Mouse (Mus musculus): ENCODE measurements around the gene Gm2075. TPM values are rescaled to one million over a fixed set of nuclear protein-coding genes. Genes with fewer than 3 reads are reported as not detected.
"Not testable (repeated sequence)": the region's sequence is repeated elsewhere in the genome, so short reads cannot be mapped to it uniquely, and the experiment has no call there.

The Gm2075 gene
- polyA plus RNA-seq (2012; rRNA removed), result not detected in 2 replicates

DNA sequence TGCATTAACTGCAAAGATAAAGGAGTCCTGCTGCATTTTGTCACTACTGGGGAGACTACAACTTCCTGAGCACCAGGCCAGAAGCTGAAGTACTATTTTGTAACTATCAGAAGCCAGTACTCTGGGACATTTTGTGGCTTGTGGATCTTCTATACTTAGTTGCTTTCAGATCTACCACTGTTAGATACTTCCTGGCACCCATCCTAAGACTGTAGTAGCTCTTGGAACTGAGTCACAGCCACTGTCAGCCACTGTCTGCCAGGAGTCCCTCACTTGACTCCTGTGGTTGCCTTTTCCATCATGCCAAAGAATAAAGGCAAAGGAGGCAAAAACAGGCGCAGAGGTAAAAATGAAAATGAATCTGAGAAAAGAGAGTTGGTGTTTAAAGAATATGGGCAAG is at the start of gene Gm2075:
Gene Gm2075 (plus strand): TSS at position 301 of the 400 bp plus-strand sequence.
- WGBS, result 100% methylated on average over 1 of the region's 1 CpGs
- not testable (repeated sequence) for DNase-seq (ENCODE audit: low read depth, low spot score)

DNA sequence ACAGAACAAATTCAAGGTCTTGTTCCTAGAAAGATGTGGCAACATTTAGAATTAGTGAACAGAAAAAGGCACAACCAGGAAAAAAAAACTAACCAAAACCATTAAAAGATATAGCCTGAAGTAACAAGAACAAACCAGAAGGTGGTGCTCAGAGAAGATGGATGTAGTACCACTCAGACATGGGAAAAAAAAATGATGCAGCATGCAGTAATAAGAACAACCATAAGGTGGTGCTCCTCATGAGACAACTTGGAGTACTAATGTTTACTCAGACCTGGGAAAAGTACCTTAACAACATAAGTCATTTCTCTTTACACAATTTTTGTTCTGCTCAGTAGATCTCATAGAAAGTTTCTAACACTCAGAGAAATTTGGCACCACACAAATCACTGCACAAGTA is 27.6 kb upstream of the Gm2075 start:
- not testable (repeated sequence) for DNase-seq (ENCODE audit: low read depth, low spot score)

DNA sequence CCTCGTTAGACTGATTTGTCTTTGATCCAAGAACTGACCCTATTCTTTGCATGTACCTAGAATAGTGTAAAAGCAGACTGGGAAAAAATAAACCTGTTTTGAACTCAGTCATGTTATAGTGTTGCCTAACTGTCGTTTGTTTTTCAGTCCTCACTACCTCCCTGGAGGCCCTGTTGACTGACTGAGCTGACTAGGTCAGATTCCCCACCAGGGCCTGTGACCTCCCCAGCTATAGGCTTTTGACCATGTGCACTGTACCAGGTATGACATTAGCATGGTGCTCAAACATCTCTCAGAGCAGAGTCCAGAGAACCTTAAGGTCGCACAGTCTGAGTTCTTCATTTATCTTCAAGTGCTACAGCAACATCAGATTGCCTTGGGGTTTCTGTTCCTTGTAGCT is 7.5 kb upstream of the Gm2075 start:
- 53% methylated on average over 3 of the region's 3 CpGs for WGBS
- not testable (repeated sequence) for DNase-seq (ENCODE audit: low read depth, low spot score)

DNA sequence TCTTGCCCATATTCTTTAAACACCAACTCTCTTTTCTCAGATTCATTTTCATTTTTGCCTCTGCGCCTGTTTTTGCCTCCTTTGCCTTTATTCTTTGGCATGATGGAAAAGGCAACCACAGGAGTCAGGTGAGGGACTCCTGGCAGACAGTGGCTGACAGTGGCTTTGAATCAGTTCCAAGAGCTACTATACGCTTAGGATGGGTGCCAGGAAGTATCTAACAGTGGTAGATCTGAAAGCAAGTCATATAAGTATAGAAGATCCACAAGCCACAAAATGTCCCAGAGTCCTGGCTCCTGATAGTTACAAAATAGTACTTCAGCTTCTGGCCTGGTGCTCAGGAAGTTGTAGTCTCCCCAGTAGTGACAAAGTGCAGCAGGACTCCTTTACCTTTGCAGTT is 7.0 kb downstream of the Gm2075 start, which contains the start of gene Gm6803:
Gene Gm6803 (minus strand): TSS at position 101 of the 400 bp plus-strand sequence.
- not testable (repeated sequence) for DNase-seq (ENCODE audit: low read depth, low spot score)
- WGBS, result 69% methylated on average over 2 of the region's 2 CpGs

DNA sequence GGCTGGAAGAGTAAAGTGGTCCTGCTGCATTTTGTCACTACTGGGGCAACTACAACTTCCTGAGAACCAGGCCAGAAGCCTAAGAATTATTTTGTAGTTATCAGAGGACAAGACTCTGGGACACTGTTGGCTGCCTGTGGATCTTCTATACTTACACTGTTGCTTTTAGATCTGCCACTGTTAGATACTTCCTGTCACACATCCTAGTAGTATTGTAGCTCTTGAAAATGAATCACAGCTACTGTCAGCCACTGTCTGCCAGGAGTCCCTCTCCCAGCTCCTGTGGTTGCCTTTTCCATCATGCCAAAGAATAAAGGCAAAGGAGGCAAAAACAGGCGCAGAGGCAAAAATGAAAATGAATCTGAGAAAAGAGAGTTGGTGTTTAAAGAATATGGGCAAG is 15.1 kb downstream of the Gm2075 start, which contains the start of gene Gm2056:
Gene Gm2056 (plus strand): TSS at position 301 of the 400 bp plus-strand sequence.
- WGBS, result 81% methylated on average over 1 of the region's 1 CpGs
- DNase-seq (ENCODE audit: low read depth, low spot score), result not testable (repeated sequence)

DNA sequence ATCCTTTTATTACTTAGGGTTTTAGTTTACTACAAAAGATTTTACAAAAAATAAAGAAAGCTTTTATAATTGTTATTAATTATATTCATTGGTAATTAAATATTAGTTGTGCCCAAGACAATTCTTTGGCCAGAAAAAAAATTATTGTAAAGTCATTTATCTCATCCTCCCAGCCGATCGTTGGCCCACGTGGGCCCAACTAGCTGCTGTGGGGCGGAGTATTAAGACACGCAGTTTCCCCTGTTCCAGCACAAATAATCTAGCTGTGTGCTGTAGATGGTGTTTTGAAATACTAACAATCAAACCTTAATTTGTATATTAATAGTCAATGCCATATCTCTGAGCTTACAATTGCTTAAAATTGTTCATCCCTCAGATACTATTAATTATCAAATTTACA is 20.6 kb downstream of the Gm2075 start:
- WGBS, result 94% methylated on average over 5 of the region's 5 CpGs
- not testable (repeated sequence) for DNase-seq (ENCODE audit: low read depth, low spot score)

DNA sequence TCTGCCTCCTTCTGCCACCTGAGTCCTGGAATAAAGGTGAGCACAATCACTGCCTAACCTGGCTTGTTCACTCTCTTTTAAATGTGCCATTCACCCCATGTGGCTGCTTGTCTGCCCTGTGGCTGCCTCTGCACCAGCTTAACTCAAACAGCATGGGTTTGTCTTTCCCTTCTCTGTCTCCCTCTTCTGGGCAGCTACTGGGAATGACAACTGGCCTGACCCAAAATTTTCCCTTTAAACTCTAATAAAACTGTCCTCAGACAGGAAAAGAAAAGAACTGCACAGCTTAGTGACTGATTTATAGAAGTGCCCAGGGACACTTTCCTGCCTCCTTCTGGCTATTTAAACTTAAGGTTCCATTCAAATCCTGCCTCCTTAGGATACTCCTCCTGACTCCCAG is 27.4 kb downstream of the Gm2075 start:
- DNase-seq (ENCODE audit: low read depth, low spot score), result not testable (repeated sequence)

DNA sequence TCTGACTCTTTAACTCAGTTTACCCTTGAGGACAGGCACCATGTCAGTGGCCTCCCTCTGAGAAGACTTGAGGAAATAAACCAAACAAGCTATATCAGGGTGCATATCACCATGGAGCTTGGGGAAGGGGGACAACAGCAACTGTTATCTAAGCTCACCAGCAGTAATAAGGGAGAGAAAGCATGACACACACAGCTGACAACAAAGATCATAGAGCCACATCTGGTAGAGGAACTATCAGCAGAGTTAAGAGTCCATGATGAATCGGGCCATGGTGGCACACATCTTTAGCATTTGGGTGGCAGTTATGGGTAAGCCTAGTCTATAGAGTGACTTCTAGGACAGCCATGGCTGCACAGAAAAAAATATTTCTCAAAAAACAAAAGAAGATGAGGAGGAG is 28.1 kb downstream of the Gm2075 start:
- not testable (repeated sequence) for DNase-seq (ENCODE audit: low read depth, low spot score)
- WGBS, result 89% methylated on average over 1 of the region's 1 CpGs

DNA sequence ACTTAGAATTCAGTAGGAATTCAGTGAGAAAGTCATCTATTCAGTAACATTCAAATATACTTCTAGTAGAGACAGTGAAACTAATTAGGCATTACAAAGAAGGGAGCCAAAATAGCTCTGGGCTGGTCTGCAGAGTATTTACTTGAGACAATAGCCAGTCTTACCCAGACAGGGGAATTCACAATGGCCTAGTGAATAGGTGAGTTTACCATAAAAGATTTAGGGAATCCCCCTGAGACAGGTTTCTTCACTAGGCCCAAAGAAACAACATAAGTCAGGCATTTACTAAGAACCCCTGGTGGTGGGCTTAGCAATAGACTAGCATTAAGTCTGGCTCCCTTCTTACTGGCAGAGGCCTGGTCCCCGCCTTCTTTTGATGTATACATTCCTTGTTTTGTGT is 33.6 kb downstream of the Gm2075 start:
- not testable (repeated sequence) for DNase-seq (ENCODE audit: low read depth, low spot score)
- 65% methylated on average over 1 of the region's 1 CpGs for WGBS

Other genes with a start within 250 kb of the Gm2075 start
- not detected in 2 replicates for gene Gm21319, start 236.1 kb upstream of the Gm2075 start, polyA plus RNA-seq (2012; rRNA removed)
- gene Gm21936, start 216.3 kb upstream of the Gm2075 start, polyA plus RNA-seq (2012; rRNA removed), result not detected in 2 replicates
- gene BB287469, start 195.3 kb upstream of the Gm2075 start, polyA plus RNA-seq (2012; rRNA removed), result not detected in 2 replicates
- gene Gm2001, start 169.5 kb upstream of the Gm2075 start, polyA plus RNA-seq (2012; rRNA removed), result not detected in 2 replicates
- not detected in 2 replicates for gene Gm2016, start 137.8 kb upstream of the Gm2075 start, polyA plus RNA-seq (2012; rRNA removed)
- not detected in 2 replicates for gene Gm2022, start 116.5 kb upstream of the Gm2075 start, polyA plus RNA-seq (2012; rRNA removed)
- gene Gm2035, start 92.0 kb upstream of the Gm2075 start, polyA plus RNA-seq (2012; rRNA removed), result not detected in 2 replicates
- gene Gm2042, start 57.8 kb upstream of the Gm2075 start, polyA plus RNA-seq (2012; rRNA removed), result not detected in 2 replicates
- not detected in 2 replicates for gene Gm6803, start 6.9 kb downstream of the Gm2075 start, polyA plus RNA-seq (2012; rRNA removed)
- gene Gm2056, start 15.2 kb downstream of the Gm2075 start, polyA plus RNA-seq (2012; rRNA removed), result not detected in 2 replicates
- gene Gm16368, start 71.8 kb downstream of the Gm2075 start, polyA plus RNA-seq (2012; rRNA removed), result not detected in 2 replicates
- not detected in 2 replicates for gene Gm10436, start 170.3 kb downstream of the Gm2075 start, polyA plus RNA-seq (2012; rRNA removed)
- not detected in 2 replicates for gene Gm8332, start 238.3 kb downstream of the Gm2075 start, polyA plus RNA-seq (2012; rRNA removed)

Data from large intestine, adult 2 months (tissue).